Mouse (Mus musculus) urinary bladder, postnatal 0 days (tissue): Measurements from ENCODE around the gene Plxna4. TPM values are rescaled to one million over a fixed set of nuclear protein-coding genes. Genes with fewer than 3 reads are reported as not detected.

Experiments
- polyA plus RNA-seq: library from polyadenylated mRNA; unstranded; fragments of >200 nt; fragmentation: Nextera tagmentation; extraction: Ambion mirVana; gene quantifications from 2 replicates; pipeline ENCODE4 v1.2.1, GENCODE M21; 2015

Gene Plxna4
- polyA plus RNA-seq = 5.1 and 5.3 TPM in 2 replicates

GRCm38 (mm10) chr6:32588056-32588671 lies at the start of gene Plxna4:
TSS of gene Plxna4 (minus strand) at chr6:32588192.

